8 mouse cellular contexts compared by ENCODE assay signal in genomic region chr1:195016811-195017501, GRCm38 (mm10).
DNase-seq lines count a peak whose midpoint lies in the region; ATAC-seq lines count a peak whose summit lies in the region.

No protein-coding gene starts in this region.

- WGBS in forebrain, embryonic 11.5 days: 73% methylated on average over 11 of the region's 11 CpGs
- 77% methylated on average over 11 of the region's 11 CpGs for WGBS in forebrain, embryonic 10.5 days

- no peaks in the 10 kb centered on the region for H3K27me3 ChIP-seq in forebrain, embryonic 11.5 days (ENCODE audit: control insufficient read depth, insufficient read depth, low read length)
- H3K27me3 ChIP-seq in forebrain, embryonic 10.5 days (ENCODE audit: poor library complexity, severe bottlenecking): no peaks in the 10 kb centered on the region

- no peaks in the 10 kb centered on the region for H3K4me1 ChIP-seq in forebrain, embryonic 11.5 days (replicated peaks; ENCODE audit: control insufficient read depth, insufficient read depth, low read length)
- peaks cover 5% of the 10 kb centered on the region; the same call in 1 of the 2 replicates for H3K4me1 ChIP-seq in forebrain, embryonic 10.5 days

- no peaks in the 10 kb centered on the region for H3K36me3 ChIP-seq in forebrain, embryonic 11.5 days (ENCODE audit: control insufficient read depth, insufficient read depth, low read length)
- H3K36me3 ChIP-seq in forebrain, embryonic 10.5 days (replicated peaks): no peaks in the 10 kb centered on the region

- H3K4me3 ChIP-seq in forebrain, embryonic 11.5 days (ENCODE audit: low read depth, low read length): no peak overlapping the region
- no peak overlapping the region for H3K4me3 ChIP-seq in forebrain, embryonic 10.5 days

- no peak overlapping the region for H3K9ac ChIP-seq in forebrain, embryonic 11.5 days (ENCODE audit: low read length)

- no peak overlapping the region for H3K4me2 ChIP-seq in forebrain, embryonic 11.5 days (ENCODE audit: low read depth, low read length, severe bottlenecking)

- DNase-seq in forebrain, embryonic 11.5 days (ENCODE audit: low spot score): no peak
- no peak for DNase-seq in forebrain, embryonic 10.5 days (ENCODE audit: extremely low spot score, low spot score)
- peak; percentile 86 for DNase-seq in cerebellum, adult 9-11 months
- DNase-seq in heart, adult 8-10 months (ENCODE audit: low spot score): peak; percentile 69
- peak; percentile 87 for DNase-seq in kidney, adult 9 months
- peak; percentile 77 to 86 for DNase-seq in lung, adult 18-20 months
- DNase-seq in retina, postnatal 7 days (ENCODE audit: low read depth, low spot score): peak; percentile 45

- no peaks in the 10 kb centered on the region for H3K9me3 ChIP-seq in forebrain, embryonic 11.5 days (ENCODE audit: control insufficient read depth, low read length)
- H3K9me3 ChIP-seq in forebrain, embryonic 10.5 days: no peaks in the 10 kb centered on the region

- ATAC-seq in forebrain, embryonic 11.5 days (replicated peaks; ENCODE audit: low FRiP score): peak; percentile 45
- no peak for ATAC-seq in activated CD4-positive, CD25-positive, alpha-beta regulatory T cell, adult 4 months

- H3K27ac ChIP-seq in forebrain, embryonic 11.5 days (ENCODE audit: low read depth, low read length): no peak overlapping the region
- H3K27ac ChIP-seq in forebrain, embryonic 10.5 days: no peak overlapping the region

Comparison
In these comparisons a context has a peak if more than half of its experiments do, and no peak if none do; other contexts are left out.
1. DNase-seq: peak in cerebellum, adult 9-11 months (single experiment), heart, adult 8-10 months (single experiment), kidney, adult 9 months (single experiment), lung, adult 18-20 months (2 of 2) and retina, postnatal 7 days (single experiment); none in forebrain, embryonic 11.5 days (single experiment) and forebrain, embryonic 10.5 days (single experiment).